Mouse (Mus musculus) CH12.LX (cell line): ENCODE measurements around the gene Esrra. TPM values are rescaled to one million over a fixed set of nuclear protein-coding genes. Genes with fewer than 3 reads are reported as not detected.

ENCODE experiments used
- DNase-seq: peaks from one replicate; pipeline ENCODE4 v3.0.0-alpha.2; 2013; ENCODE audit errors: extremely low read depth
- H3K27ac ChIP-seq: 2 replicates; pipeline ENCODE4 v1.5.1; 2012; ENCODE audit warnings: low read depth, mild to moderate bottlenecking, control low read depth, moderate library complexity; ENCODE audit not compliant: insufficient read depth
- H3K27me3 ChIP-seq: replicated peaks from 2 replicates; pipeline ENCODE3; 2012; ENCODE audit warnings: inconsistent platforms
- H3K36me3 ChIP-seq, 2 experiments: replicated peaks in 1 of 2; 2 replicates each; pipeline versions ENCODE3 to v1.6.1; 2012; ENCODE audit warnings: inconsistent platforms in 1 of 2, low read length in 1 of 2, mild to moderate bottlenecking in 1 of 2, mixed read lengths in 1 of 2, moderate library complexity in 1 of 2; ENCODE audit not compliant: control insufficient read depth in 1 of 2, insufficient read depth in 1 of 2
- H3K4me1 ChIP-seq, 2 experiments: 2 replicates each; pipeline ENCODE4 v1.6.1; 2012; ENCODE audit warnings: inconsistent platforms in 1 of 2, moderate library complexity in 1 of 2; ENCODE audit not compliant: insufficient read depth in 2 of 2, control insufficient read depth in 1 of 2
- H3K4me2 ChIP-seq: 2 replicates; pipeline ENCODE4 v1.6.1; 2012; ENCODE audit warnings: low read depth, mild to moderate bottlenecking, control low read depth; ENCODE audit not compliant: poor library complexity, insufficient read depth, severe bottlenecking
- H3K4me3 ChIP-seq, 3 experiments: fragments of 150-350 bp in 1 of 3; sonication (generic) in 1 of 3; replicated peaks in 1 of 3; 2 replicates each; pipeline versions ENCODE3 to v1.5.1; 2011 to 2012; ENCODE audit warnings: low read depth in 2 of 3, low read length in 2 of 3, mild to moderate bottlenecking in 2 of 3, moderate library complexity in 2 of 3, control low read depth in 1 of 3, improper control_type of control experiment in 1 of 3, inconsistent platforms in 1 of 3, mixed read lengths in 1 of 3; ENCODE audit not compliant: poor library complexity in 1 of 3
- H3K79me2 ChIP-seq: replicated peaks from 2 replicates; pipeline ENCODE4 v1.6.1; 2012; ENCODE audit warnings: mild to moderate bottlenecking, moderate library complexity; ENCODE audit not compliant: control insufficient read depth, poor library complexity, insufficient read depth, severe bottlenecking; ENCODE audit errors: extremely low read depth
- H3K9ac ChIP-seq: 2 replicates; pipeline ENCODE4 v1.6.1; 2012; ENCODE audit warnings: low read depth, mild to moderate bottlenecking, control low read depth, moderate library complexity; ENCODE audit not compliant: insufficient read depth
- H3K9me3 ChIP-seq: replicated peaks from 2 replicates; pipeline ENCODE3; 2012; ENCODE audit warnings: low read length, inconsistent platforms, mixed read lengths
- BHLHE40 ChIP-seq: IDR thresholded peaks from 2 replicates; pipeline ENCODE4 v1.6.1; 2011; ENCODE audit warnings: mild to moderate bottlenecking, low read depth, low read length, improper control_type of control experiment
- CTCF ChIP-seq, 2 experiments: IDR thresholded peaks in 1 of 2; conservative IDR thresholded peaks in 1 of 2; 2 replicates each; pipeline ENCODE4 v1.5.1; 2011 to 2012; ENCODE audit warnings: low read depth in 2 of 2, low read length in 2 of 2, improper control_type of control experiment in 1 of 2, inconsistent platforms in 1 of 2, mild to moderate bottlenecking in 1 of 2, moderate library complexity in 1 of 2
- E2F4 ChIP-seq: IDR thresholded peaks from 2 replicates; pipeline ENCODE4 v1.6.1; 2011; ENCODE audit warnings: low read depth, low read length, improper control_type of control experiment; ENCODE audit not compliant: insufficient replicate concordance
- ELF1 ChIP-seq: IDR thresholded peaks from 2 replicates; pipeline ENCODE4 v1.6.1; 2014; ENCODE audit warnings: low read depth, mild to moderate bottlenecking, inconsistent platforms, low read length, improper control_type of control experiment
- ETS1 ChIP-seq: conservative IDR thresholded peaks from 2 replicates; pipeline ENCODE4 v1.6.1; 2012; ENCODE audit warnings: low read depth, mild to moderate bottlenecking, inconsistent platforms, low read length, improper control_type of control experiment, moderate library complexity
- HCFC1 ChIP-seq: IDR thresholded peaks from 2 replicates; pipeline ENCODE4 v1.6.1; 2012; ENCODE audit warnings: low read depth, mild to moderate bottlenecking, inconsistent platforms, low read length, improper control_type of control experiment
- KAT2A ChIP-seq: IDR thresholded peaks from 2 replicates; pipeline ENCODE4 v1.6.1; 2012; ENCODE audit warnings: low read length, improper control_type of control experiment, inconsistent platforms; ENCODE audit not compliant: insufficient replicate concordance
- MAFK ChIP-seq: IDR thresholded peaks from 2 replicates; pipeline ENCODE4 v1.6.1; 2011; ENCODE audit warnings: low read length, improper control_type of control experiment; ENCODE audit not compliant: insufficient replicate concordance
- POLR2AphosphoS2 ChIP-seq: IDR thresholded peaks from 2 replicates; pipeline ENCODE4 v1.6.1; 2011; ENCODE audit warnings: low read depth, low read length, improper control_type of control experiment
- RAD21 ChIP-seq: IDR thresholded peaks from 2 replicates; pipeline ENCODE4 v1.6.1; 2011; ENCODE audit warnings: low read depth, mild to moderate bottlenecking, low read length, improper control_type of control experiment, moderate library complexity
- UBTF ChIP-seq: IDR thresholded peaks from 2 replicates; pipeline ENCODE4 v1.6.1; 2012; ENCODE audit warnings: low read depth, mild to moderate bottlenecking, inconsistent platforms, low read length, improper control_type of control experiment, moderate library complexity
- ZKSCAN1 ChIP-seq: IDR thresholded peaks from 2 replicates; pipeline ENCODE4 v1.6.1; 2012; ENCODE audit warnings: low read depth, inconsistent platforms, low read length, improper control_type of control experiment, borderline replicate concordance
- dilution Hi-C: fragments of 300-500 bp; cut with MboI; formaldehyde crosslinking; loops from 2 replicates; pipeline ENCODE4 v1.14.3; 2020; ENCODE audit warnings: low sequenced_read_pairs; ENCODE audit not compliant: extremely low pct_unique_long_range_greater_than_20kb, extremely low pct_ligation_motif_present
- in situ Hi-C: fragments of 300-500 bp; cut with MboI; formaldehyde crosslinking; loops from 3 replicates; pipeline ENCODE4 v1.14.3; 2019; ENCODE audit warnings: low sequenced_read_pairs, low pct_ligation_motif_present, low pct_unique_long_range_greater_than_20kb, mixed read lengths
- polyA plus RNA-seq: library from polyadenylated mRNA; unstranded; fragments of >175 nt; gene quantifications from 2 replicates; pipeline ENCODE4 v1.2.1, GENCODE M21; 2012; ENCODE audit warnings: low read depth; ENCODE audit not compliant: insufficient read length
- total RNA-seq, 2 experiments: library from RNA; depleted of rRNA; stranded (reverse); fragments of 300-350 nt in 1 of 2; fragments of >200 nt in 1 of 2; gene quantifications; 2 replicates each; pipeline ENCODE4 v1.2.3; 2012 to 2014

The Esrra gene
- total and polyA plus RNA-seq, 3 experiments = 13.6 to 28.7 (median 15.6) TPM

DNA sequence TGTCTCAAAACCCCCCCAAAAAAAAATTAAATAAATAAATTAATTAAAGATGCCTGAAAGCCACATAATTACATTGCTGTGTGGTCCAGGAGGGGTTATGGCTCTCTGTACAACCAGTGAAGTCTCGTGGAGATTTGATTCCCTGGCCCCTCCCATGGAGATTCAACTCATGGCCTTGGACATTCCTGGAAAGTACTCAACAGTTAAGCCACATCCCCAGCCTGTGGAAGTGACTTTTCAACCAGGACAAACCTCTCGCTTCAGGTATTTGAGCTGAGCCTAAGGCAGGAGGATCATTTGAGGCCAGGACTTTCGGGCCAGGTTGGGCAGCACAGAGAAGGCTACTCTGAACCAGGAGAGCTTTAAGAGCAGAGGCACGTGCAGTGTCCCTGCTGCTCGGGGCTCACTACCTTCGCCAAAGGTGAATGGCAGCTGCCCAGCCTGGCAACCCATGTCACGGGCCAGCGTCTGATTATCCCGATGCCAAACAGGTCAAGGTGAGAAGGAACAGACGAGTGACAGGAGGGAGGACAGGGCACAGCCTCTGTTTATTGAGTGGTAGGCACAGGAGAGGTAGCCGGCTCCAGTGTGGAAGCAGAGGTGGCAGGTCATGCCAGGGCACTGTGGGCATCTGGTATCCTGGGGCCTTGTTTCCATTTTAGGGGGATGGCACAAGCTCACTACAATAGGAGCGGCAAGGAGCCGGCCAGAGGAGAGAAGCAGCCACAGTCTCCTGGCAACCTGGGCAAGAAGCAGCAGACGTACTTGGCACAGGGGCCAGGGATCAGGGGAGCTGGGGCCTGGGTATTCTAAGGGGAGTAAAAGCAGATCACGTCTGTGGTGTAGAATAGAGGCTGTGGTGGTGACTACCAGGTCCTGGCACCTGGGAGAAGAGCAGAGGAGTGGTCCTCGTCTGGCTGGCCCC is 16.2 kb upstream of the Esrra start:
- H3K36me3 ChIP-seq = peaks cover 0 to 11% of the 10 kb centered on the region in 2 experiments
- TF ChIP-seq CTCF (conservative IDR thresholded peaks at IDR 0.05 in 1 of 2, IDR thresholded peaks at IDR 0.05 in 1 of 2; ENCODE audit: low read depth in 2 of 2, low read length in 2 of 2) (no peak), BHLHE40 (no peak), HCFC1 (no peak), ZKSCAN1 (no peak), POLR2AphosphoS2 (no peak), RAD21 (no peak), UBTF (no peak), E2F4 (no peak), MAFK (no peak), ETS1 (no peak), KAT2A (no peak)
- TF ChIP-seq, all 38 proteins: peak for 0
- no peaks in the 10 kb centered on the region for H3K27me3 ChIP-seq
- no peak overlapping the region for H3K4me3 ChIP-seq
- no peak overlapping the region for H3K4me2 ChIP-seq
- H3K4me1 ChIP-seq = peaks cover 9 to 15% of the 10 kb centered on the region in 2 experiments
- H3K9ac ChIP-seq = no peak overlapping the region
- no peak for DNase-seq
- no peak overlapping the region for H3K27ac ChIP-seq
- in situ Hi-C loops = loop anchor here (5.0 kb wide), 1 partner anchor 84 kb away; no protein-coding TSS in a partner anchor
- H3K9me3 ChIP-seq = no peaks in the 10 kb centered on the region
- dilution Hi-C loops = no loop called here
- H3K79me2 ChIP-seq = no peaks in the 10 kb centered on the region

DNA sequence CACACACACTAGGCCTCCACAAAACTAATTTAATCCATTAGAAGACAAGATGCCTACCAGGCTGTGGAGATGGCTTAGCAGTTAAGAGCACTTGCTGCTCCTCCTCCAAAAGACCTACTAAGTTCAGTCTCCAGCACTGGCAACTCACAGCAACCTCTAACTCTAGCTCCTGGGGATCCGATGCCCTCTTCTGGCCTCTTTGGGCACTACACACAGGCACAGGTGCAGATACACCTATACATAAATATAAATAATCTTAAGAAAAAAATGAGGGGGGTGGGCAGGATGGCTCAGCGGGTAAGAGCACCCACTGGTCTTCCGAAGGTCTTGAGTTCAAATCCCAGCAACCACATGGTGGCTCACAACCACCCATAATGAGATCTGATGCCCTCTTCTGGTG is 14.7 kb upstream of the Esrra start:
- peak; percentile 37 for DNase-seq
- in situ Hi-C loops (loop anchor here (5.0 kb wide), 1 partner anchor 86 kb away; no protein-coding TSS in a partner anchor), dilution Hi-C loops (no loop called here)
- Histone ChIP-seq H3K9me3 (no peaks in the 10 kb centered on the region), H3K79me2 (no peaks in the 10 kb centered on the region), H3K9ac (no peak overlapping the region), H3K4me2 (no peak overlapping the region), H3K4me3 (no peak overlapping the region), H3K4me1 (peaks cover 7 to 12% of the 10 kb centered on the region in 2 experiments), H3K36me3 (peaks cover 0 to 11% of the 10 kb centered on the region in 2 experiments), H3K27ac (no peak overlapping the region), H3K27me3 (no peaks in the 10 kb centered on the region)
- TF ChIP-seq CTCF (conservative IDR thresholded peaks at IDR 0.05 in 1 of 2, IDR thresholded peaks at IDR 0.05 in 1 of 2; ENCODE audit: low read depth in 2 of 2, low read length in 2 of 2) = peak in 1 of 2 experiments; percentile 56; a peak in 3 of 4 replicates
- TF ChIP-seq RAD21 = peak; percentile 43
- no peak for TF ChIP-seq ELF1
